Mouse (Mus musculus) heart, adult 10 weeks (tissue): ENCODE data around the gene Sec62. TPM values are rescaled to one million over a fixed set of nuclear protein-coding genes. Genes with fewer than 3 reads are reported as not detected.

Source experiments
- polyA plus RNA-seq: library from polyadenylated mRNA; stranded (reverse); fragments of 350-450 nt; fragmentation: Illumina TruSeq; extraction: RNeasy Lipid Tissue Mini Kit (QIAGEN cat#74804); gene quantifications from one replicate; pipeline ENCODE4 v1.2.3, GENCODE M21; 2014; ENCODE audit warnings: low read depth, low replicate concordance

Gene Sec62
- polyA plus RNA-seq: 44.2 TPM

GRCm38 (mm10) chr3:30792737-30793402, at the start of gene Sec62:
TSS of gene Sec62 (plus strand) at chr3:30792875.

GRCm38 (mm10) chr3:30746006-30746405, 46.7 kb upstream of the Sec62 start, which contains the start of gene Samd7:
TSS of gene Samd7 (plus strand) at chr3:30746293.

GRCm38 (mm10) chr3:30855604-30856458, 63.2 kb downstream of the Sec62 start, which contains the start of gene Gpr160:
TSS of gene Gpr160 (plus strand) at chr3:30855950.

Other genes with a start within 250 kb of the Sec62 start
- 10.0 TPM for gene Mecom, start 244.9 kb upstream of the Sec62 start, polyA plus RNA-seq
- not detected for gene Actrt3, start 192.9 kb upstream of the Sec62 start, polyA plus RNA-seq
- gene Mynn, start 190.8 kb upstream of the Sec62 start, polyA plus RNA-seq: 11.9 TPM
- not detected for gene Lrriq4, start 148.4 kb upstream of the Sec62 start, polyA plus RNA-seq
- not detected for gene Lrrc34, start 145.0 kb upstream of the Sec62 start, polyA plus RNA-seq
- 0.45 TPM for gene Lrrc31, start 93.0 kb upstream of the Sec62 start, polyA plus RNA-seq
- not detected for gene Samd7, start 46.6 kb upstream of the Sec62 start, polyA plus RNA-seq
- gene Gpr160, start 63.1 kb downstream of the Sec62 start, polyA plus RNA-seq: 2.6 TPM
- gene Phc3, start 176.5 kb downstream of the Sec62 start, polyA plus RNA-seq: 11.0 TPM
- gene Prkci, start 202.9 kb downstream of the Sec62 start, polyA plus RNA-seq: 8.1 TPM